Mouse (Mus musculus) lung, embryonic 14.5 days (tissue): ENCODE measurements around the gene Tssk1. TPM values are rescaled to one million over a fixed set of nuclear protein-coding genes. Genes with fewer than 3 reads are reported as not detected.

Experiments
- ATAC-seq: fragments of 200-750 bp; cut with Nextera tagmentation; 2 replicates; pipeline ENCODE4 v1.8.0; 2017; ENCODE audit warnings: mild to moderate bottlenecking, moderate TSS enrichment, moderate library complexity; ENCODE audit not compliant: insufficient read depth
- DNase-seq: peaks from one replicate; pipeline ENCODE4 v3.0.0-alpha.2; 2015
- H3K27ac ChIP-seq: fragments of 300-500 bp; sonication (generic); 2 replicates; pipeline ENCODE4 v1.5.1; 2014; ENCODE audit warnings: low read depth, mild to moderate bottlenecking, moderate library complexity
- H3K27me3 ChIP-seq: fragments of 300-500 bp; sonication (generic); 2 replicates; pipeline ENCODE4 v1.6.1; 2014; ENCODE audit warnings: low read length, control low read depth; ENCODE audit not compliant: insufficient read depth
- H3K36me3 ChIP-seq: fragments of 300-500 bp; sonication (generic); 2 replicates; pipeline ENCODE4 v1.6.1; 2014; ENCODE audit warnings: control low read depth; ENCODE audit not compliant: insufficient read depth
- H3K4me1 ChIP-seq: fragments of 300-500 bp; sonication (generic); 2 replicates; pipeline ENCODE4 v1.6.1; 2014; ENCODE audit warnings: antibody characterized with exemption, control low read depth; ENCODE audit not compliant: insufficient read depth
- H3K4me2 ChIP-seq: fragments of 300-500 bp; sonication (generic); 2 replicates; pipeline ENCODE4 v1.6.1; 2014; ENCODE audit warnings: mild to moderate bottlenecking
- H3K4me3 ChIP-seq: fragments of 300-500 bp; sonication (generic); 2 replicates; pipeline ENCODE4 v1.5.1; 2014; ENCODE audit warnings: low read depth, low read length
- H3K9ac ChIP-seq: fragments of 300-500 bp; sonication (generic); 2 replicates; pipeline ENCODE4 v1.6.1; 2014
- H3K9me3 ChIP-seq: fragments of 300-500 bp; sonication (generic); 2 replicates; pipeline ENCODE4 v1.6.1; 2016; ENCODE audit warnings: low read depth, low read length, control low read depth
- CTCF ChIP-seq: IDR thresholded peaks from 2 replicates; pipeline ENCODE4 v1.5.1; 2016; ENCODE audit warnings: antibody characterized with exemption, low read depth
- WGBS: fragments of 180-500 bp; shearing (Covaris S2); extraction: QIAGEN DNeasy Blood & Tissue Kit; methylation state at CpG from one replicate; pipeline ENCODE4 v1.1.7; 2014; 5-methylcytosine and 5-hydroxymethylcytosine counted together
- polyA plus RNA-seq: library from polyadenylated mRNA; unstranded; fragments of >200 nt; fragmentation: Nextera tagmentation; extraction: Ambion mirVana; gene quantifications from 2 replicates; pipeline ENCODE4 v1.2.1, GENCODE M21; 2014

The Tssk1 gene
- polyA plus RNA-seq, 1 experiment from 2014 or later: 0.09 TPM

- Histone ChIP-seq H3K9ac (peak overlapping the region; percentile 89), H3K4me3 (peak overlapping the region; percentile 80), H3K27ac (peak overlapping the region; percentile 84), H3K4me2 (peak overlapping the region; percentile 98), H3K27me3 (peaks cover 24% of the 10 kb centered on the region), H3K9me3 (no peaks in the 10 kb centered on the region), H3K4me1 (peaks cover 15% of the 10 kb centered on the region; the same call in 1 of the 2 replicates), H3K36me3 (peaks cover 10% of the 10 kb centered on the region; the same call in 1 of the 2 replicates)
- ATAC-seq (peak; percentile 16; the same call in 1 of the 2 replicates), DNase-seq (no peak)
- no peak for TF ChIP-seq CTCF
- under 1% methylated on average over 14 of the region's 14 CpGs for WGBS
Observed at GRCm38 (mm10) chr16:17922163-17922538, 28.1 kb downstream of the Tssk1 start.

DNA sequence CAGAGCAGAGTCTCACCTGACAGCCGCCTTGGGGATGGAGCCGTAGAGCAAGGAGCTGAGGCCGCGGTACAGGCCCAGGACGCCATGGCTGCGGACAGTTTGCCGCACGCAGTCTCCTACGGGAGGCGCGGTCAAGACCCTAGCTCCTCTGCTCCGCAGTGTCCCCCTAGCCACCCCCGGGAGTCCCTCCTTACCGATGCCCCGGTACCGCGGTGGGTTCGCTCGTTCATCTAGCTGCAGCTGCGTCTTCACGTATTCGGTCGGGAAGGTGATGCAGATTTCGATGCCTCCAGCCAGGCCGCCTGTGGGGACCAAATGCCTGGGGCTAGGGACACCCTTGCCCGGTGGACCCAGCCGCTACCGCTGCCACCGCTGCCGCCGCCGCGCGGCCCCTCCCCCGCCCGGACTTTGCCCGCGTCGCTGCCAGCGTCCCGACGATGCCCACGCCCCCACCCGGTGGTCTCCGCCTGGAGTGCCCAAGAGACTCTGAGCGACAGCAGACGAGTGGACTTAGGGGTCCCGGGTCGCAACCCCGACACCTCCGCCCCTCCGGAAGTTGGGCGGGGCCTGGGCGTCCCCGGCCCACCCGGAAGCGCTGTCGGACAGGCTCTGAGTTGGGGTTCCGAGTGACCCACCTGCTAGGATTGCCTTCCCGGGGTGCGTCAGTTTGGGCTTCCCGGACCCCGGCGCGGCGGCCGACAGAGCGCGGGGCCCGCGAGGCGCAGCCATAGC lies 33.5 kb downstream of the Tssk1 start:
- DNase-seq: peak; percentile 64
- no peaks in the 10 kb centered on the region for H3K27me3 ChIP-seq
- peak overlapping the region; percentile 97 for H3K4me2 ChIP-seq
- WGBS: 2% methylated on average over 66 of the region's 72 CpGs
- H3K36me3 ChIP-seq: peaks cover 10% of the 10 kb centered on the region; the same call in 1 of the 2 replicates
- peak; percentile 49 for ATAC-seq
- peak overlapping the region; percentile 82 for H3K4me3 ChIP-seq
- no peak for TF ChIP-seq CTCF
- 0 out of 2 replicates have a peak, but pooled peaks cover 7% of the 10 kb centered on the region for H3K4me1 ChIP-seq
- H3K9ac ChIP-seq: peak overlapping the region; percentile 72
- no peaks in the 10 kb centered on the region for H3K9me3 ChIP-seq
- H3K27ac ChIP-seq: peak overlapping the region; percentile 82

DNA sequence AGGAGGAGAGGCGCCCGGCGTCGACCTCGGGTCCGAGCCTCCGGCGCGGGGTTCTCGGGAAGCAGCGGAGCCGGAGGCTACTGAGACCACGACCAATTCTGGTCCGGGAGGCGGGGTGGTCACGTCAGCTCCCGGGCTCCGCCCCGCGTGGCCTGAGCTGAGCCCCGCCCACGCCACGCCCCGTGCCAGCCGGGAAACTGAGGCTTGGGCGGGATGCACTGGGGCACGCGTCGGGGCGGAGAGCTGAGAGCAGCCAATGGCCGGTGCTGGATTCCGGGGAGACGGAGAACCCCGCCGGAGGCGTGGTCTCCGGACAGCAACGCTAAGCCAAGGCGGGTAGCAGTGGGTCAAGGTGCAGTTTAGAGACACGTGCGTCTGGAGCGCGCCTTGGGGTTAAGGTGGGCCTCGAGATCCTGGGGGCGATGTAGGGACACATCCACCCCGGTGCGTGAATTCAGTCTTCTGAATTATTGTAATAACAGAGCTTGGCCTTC lies 34.1 kb downstream of the Tssk1 start, which contains the start of gene Slc25a1:
TSS of gene Slc25a1 (minus strand) at position 133 of the 494 bp plus-strand sequence.
- Histone ChIP-seq H3K36me3 (peaks cover 10% of the 10 kb centered on the region; the same call in 1 of the 2 replicates), H3K9me3 (no peaks in the 10 kb centered on the region), H3K4me3 (peak within 1 kb of the TSS; percentile 82), H3K27me3 (no peaks in the 10 kb centered on the region), H3K4me2 (peak within 1 kb of the TSS; percentile 97), H3K4me1 (0 out of 2 replicates have a peak, but pooled peaks cover 6% of the 10 kb centered on the region), H3K9ac (peak within 1 kb of the TSS; percentile 72), H3K27ac (peak within 1 kb of the TSS; percentile 82)
- WGBS: 0% methylated on average over 47 of the region's 47 CpGs
- ATAC-seq (peak; percentile 78), DNase-seq (peak; percentile 87)
- no peak for TF ChIP-seq CTCF

DNA sequence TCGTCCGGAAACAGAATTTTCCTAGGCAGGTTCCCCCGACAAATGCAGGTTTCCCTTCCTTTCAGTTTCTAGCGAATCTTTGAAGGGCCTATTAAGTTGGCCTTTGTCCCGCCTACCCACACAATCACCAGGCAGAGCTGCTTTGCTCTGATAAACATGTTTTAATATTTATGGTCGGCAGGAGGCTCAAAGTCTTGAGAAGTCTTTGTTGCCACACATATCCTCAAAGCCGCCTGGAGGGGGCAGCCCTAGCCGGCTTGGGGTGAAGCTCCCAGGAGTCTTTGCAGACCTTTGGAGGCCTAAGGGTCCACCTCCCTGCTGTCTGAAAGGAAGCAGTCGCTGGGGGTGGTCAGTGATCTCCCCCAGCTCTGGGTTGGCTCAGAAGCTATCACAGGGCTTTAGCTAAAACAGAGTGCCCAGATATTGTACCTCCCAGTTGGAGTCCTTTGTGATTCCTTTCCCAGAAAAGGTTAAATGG lies 34.6 kb downstream of the Tssk1 start:
- WGBS: under 1% methylated on average over 9 of the region's 9 CpGs
- no peaks in the 10 kb centered on the region for H3K9me3 ChIP-seq
- H3K36me3 ChIP-seq: peaks cover 10% of the 10 kb centered on the region; the same call in 1 of the 2 replicates

GRCm38 (mm10) chr16:17929211-17929610 lies 35.2 kb downstream of the Tssk1 start:
- Histone ChIP-seq H3K4me2 (peak overlapping the region; percentile 97), H3K9me3 (no peaks in the 10 kb centered on the region), H3K4me3 (no peak overlapping the region), H3K36me3 (peaks cover 10% of the 10 kb centered on the region; the same call in 1 of the 2 replicates), H3K27me3 (no peaks in the 10 kb centered on the region), H3K27ac (peak overlapping the region; percentile 82), H3K4me1 (0 out of 2 replicates have a peak, but pooled peaks cover 6% of the 10 kb centered on the region), H3K9ac (no peak overlapping the region)
- TF ChIP-seq CTCF: no peak
- DNase-seq (no peak), ATAC-seq (0 out of 2 replicates have a peak, but pooled peaks have one; percentile 0)
- 34% methylated on average over 2 of the region's 2 CpGs for WGBS

More for the DNA sequence above, 34.6 kb downstream of the Tssk1 start:
- Histone ChIP-seq H3K4me1 (0 out of 2 replicates have a peak, but pooled peaks cover 6% of the 10 kb centered on the region), H3K4me2 (peak overlapping the region; percentile 97), H3K9ac (peak overlapping the region; percentile 72), H3K27me3 (no peaks in the 10 kb centered on the region), H3K4me3 (peak overlapping the region; percentile 82), H3K27ac (peak overlapping the region; percentile 82)
- TF ChIP-seq CTCF: peak; percentile 72
- ATAC-seq (peak; percentile 76), DNase-seq (peak; percentile 91)

- DNase-seq (no peak), ATAC-seq (no peak)
- Histone ChIP-seq H3K27me3 (no peaks in the 10 kb centered on the region), H3K27ac (no peak overlapping the region), H3K9ac (no peak overlapping the region), H3K9me3 (no peaks in the 10 kb centered on the region), H3K36me3 (peaks cover 10% of the 10 kb centered on the region; the same call in 1 of the 2 replicates), H3K4me3 (no peak overlapping the region), H3K4me2 (no peak overlapping the region), H3K4me1 (0 out of 2 replicates have a peak, but pooled peaks cover 6% of the 10 kb centered on the region)
- no peak for TF ChIP-seq CTCF
- 59% methylated on average over 2 of the region's 2 CpGs for WGBS
Observed at GRCm38 (mm10) chr16:17929631-17930030, 35.6 kb downstream of the Tssk1 start.
